ENCODE assay signal across 9 mouse cellular contexts in genomic region chr9:30520853-30521439, GRCm38 (mm10).
DNase-seq lines count a peak whose midpoint lies in the region; ATAC-seq lines count a peak whose summit lies in the region.
"Had no signal": no experiment of that assay in that cellular context is flagged by ENCODE, and none has a peak within 500 bp of the region (broad histone marks: within the 10 kb centered on the region; RNA-seq: fewer than 3 reads in every experiment).

No protein-coding gene starts in this region.

- peaks cover 56% of the 10 kb centered on the region for H3K4me1 ChIP-seq in embryonic facial prominence, embryonic 10.5 days
- no peaks in the 10 kb centered on the region for H3K4me1 ChIP-seq in intestine, embryonic 16.5 days (ENCODE audit: control insufficient read depth, insufficient read depth, low read length)

- no peaks in the 10 kb centered on the region for H3K36me3 ChIP-seq in embryonic facial prominence, embryonic 10.5 days (replicated peaks)
- no peaks in the 10 kb centered on the region for H3K36me3 ChIP-seq in intestine, embryonic 16.5 days (ENCODE audit: control insufficient read depth, insufficient read depth, low read length)

- no peak overlapping the region for H3K9ac ChIP-seq in intestine, embryonic 16.5 days (ENCODE audit: low read depth, low read length)

- 30% methylated on average over 9 of the region's 9 CpGs for WGBS in embryonic facial prominence, embryonic 10.5 days
- WGBS in intestine, embryonic 16.5 days = 54% methylated on average over 9 of the region's 9 CpGs

- ATAC-seq in intestine, embryonic 16.5 days = no peak

- no peak overlapping the region for H3K4me2 ChIP-seq in intestine, embryonic 16.5 days (ENCODE audit: low read depth, low read length)

- H3K9me3 ChIP-seq in embryonic facial prominence, embryonic 10.5 days = no peaks in the 10 kb centered on the region
- no peaks in the 10 kb centered on the region for H3K9me3 ChIP-seq in intestine, embryonic 16.5 days (ENCODE audit: control insufficient read depth, low read length)

- H3K27ac ChIP-seq in embryonic facial prominence, embryonic 10.5 days (replicated peaks) = peak overlapping the region; percentile 57; the same call in 1 of the 2 replicates
- no peak overlapping the region for H3K27ac ChIP-seq in intestine, embryonic 16.5 days (ENCODE audit: low read length)
- H3K27ac ChIP-seq: macrophage had no signal

- DNase-seq in adrenal gland, postnatal 10 days = peak; percentile 10
- no peak for DNase-seq in adrenal gland, postnatal 4 days (ENCODE audit: low spot score in 2 of 2)
- DNase-seq in embryonic facial prominence, embryonic 10.5 days (ENCODE audit: low spot score) = peak; percentile 88
- DNase-seq in gastrocnemius, postnatal 36 days = peak; percentile 24 to 44
- DNase-seq in left cerebral cortex, postnatal 4 days = peak; percentile 34
- peak; percentile 33 for DNase-seq in right cerebral cortex, postnatal 14 days
- DNase-seq in spleen, postnatal 4 days (ENCODE audit: low spot score in 2 of 2) = no peak

- intact Hi-C loops in gastrocnemius, postnatal 36 days (cut with DNase I) = no loop called here
- intact Hi-C loops in left cerebral cortex, postnatal 4 days (cut with DNase I) = no loop called here

- no peak overlapping the region for H3K4me3 ChIP-seq in embryonic facial prominence, embryonic 10.5 days
- no peak overlapping the region for H3K4me3 ChIP-seq in intestine, embryonic 16.5 days (ENCODE audit: low read length)

- no peaks in the 10 kb centered on the region for H3K27me3 ChIP-seq in embryonic facial prominence, embryonic 10.5 days (replicated peaks; ENCODE audit: low read depth, poor library complexity, severe bottlenecking)
- H3K27me3 ChIP-seq in intestine, embryonic 16.5 days (replicated peaks; ENCODE audit: control insufficient read depth, insufficient read depth, low read length) = no peaks in the 10 kb centered on the region

Comparison
In these comparisons a context has a peak if more than half of its experiments do, and no peak if none do; other contexts are left out.
1. DNase-seq: peak in adrenal gland, postnatal 10 days (single experiment), embryonic facial prominence, embryonic 10.5 days (single experiment), gastrocnemius, postnatal 36 days (2 of 2), left cerebral cortex, postnatal 4 days (single experiment) and right cerebral cortex, postnatal 14 days (single experiment); none in adrenal gland, postnatal 4 days (0 of 2) and spleen, postnatal 4 days (0 of 2).